In genomic region chr10:67283516-67283915, GRCm38 (mm10) we compare ENCODE assay signal across 8 mouse cellular contexts. TPM values are rescaled to one million over a fixed set of nuclear protein-coding genes. Genes with fewer than 3 reads are reported as not detected.
DNase-seq lines count a peak whose midpoint lies in the region; ATAC-seq lines count a peak whose summit lies in the region.

No protein-coding gene starts in this region.

- peaks cover 47% of the 10 kb centered on the region for H3K4me1 ChIP-seq in heart, embryonic 15.5 days (replicated peaks)
- H3K4me1 ChIP-seq in liver, embryonic 11.5 days (replicated peaks; ENCODE audit: control insufficient read depth, insufficient read depth, low read length), result peaks cover 26% of the 10 kb centered on the region
- peaks cover 31% of the 10 kb centered on the region for H3K4me1 ChIP-seq in neural tube, embryonic 13.5 days (replicated peaks)

- 78% methylated on average over 9 of the region's 9 CpGs for WGBS in heart, embryonic 15.5 days
- WGBS in liver, embryonic 11.5 days, result 82% methylated on average over 9 of the region's 9 CpGs
- WGBS in neural tube, embryonic 13.5 days, result 86% methylated on average over 9 of the region's 9 CpGs

- H3K4me3 ChIP-seq in heart, embryonic 15.5 days, result peak overlapping the region; percentile 97
- peak overlapping the region; percentile 83 for H3K4me3 ChIP-seq in liver, embryonic 11.5 days (ENCODE audit: low read depth, low read length)
- H3K4me3 ChIP-seq in neural tube, embryonic 13.5 days, result peak overlapping the region; percentile 97

- 0 out of 2 replicates have a peak overlapping the region, but pooled peaks have one; percentile 94 for H3K9ac ChIP-seq in heart, embryonic 15.5 days
- H3K9ac ChIP-seq in liver, embryonic 11.5 days (ENCODE audit: low read depth, low read length), result peak overlapping the region; percentile 77
- peak overlapping the region; percentile 97 for H3K9ac ChIP-seq in neural tube, embryonic 13.5 days

- no peaks in the 10 kb centered on the region for H3K27me3 ChIP-seq in heart, embryonic 15.5 days
- H3K27me3 ChIP-seq in liver, embryonic 11.5 days (replicated peaks; ENCODE audit: control insufficient read depth, insufficient read depth, low read length), result no peaks in the 10 kb centered on the region
- H3K27me3 ChIP-seq in neural tube, embryonic 13.5 days, result no peaks in the 10 kb centered on the region

- ATAC-seq in heart, embryonic 15.5 days (replicated peaks; ENCODE audit: insufficient number of reproducible peaks, insufficient read depth, low FRiP score, low read depth), result no peak
- no peak for ATAC-seq in liver, embryonic 11.5 days (replicated peaks; ENCODE audit: low FRiP score)
- no peak for ATAC-seq in neural tube, embryonic 13.5 days (ENCODE audit: low read depth)
- ATAC-seq in activated CD4-positive, CD25-positive, alpha-beta regulatory T cell, adult 4 months, result no peak

- H3K27ac ChIP-seq in heart, embryonic 15.5 days, result no peak overlapping the region
- no peak overlapping the region for H3K27ac ChIP-seq in liver, embryonic 11.5 days (ENCODE audit: low read depth, low read length)
- H3K27ac ChIP-seq in neural tube, embryonic 13.5 days (replicated peaks), result no peak overlapping the region

- no peaks in the 10 kb centered on the region for H3K9me3 ChIP-seq in heart, embryonic 15.5 days (replicated peaks)
- H3K9me3 ChIP-seq in liver, embryonic 11.5 days (ENCODE audit: control insufficient read depth, low read length), result no peaks in the 10 kb centered on the region
- no peaks in the 10 kb centered on the region for H3K9me3 ChIP-seq in neural tube, embryonic 13.5 days

- H3K36me3 ChIP-seq in heart, embryonic 15.5 days, result no peaks in the 10 kb centered on the region
- H3K36me3 ChIP-seq in liver, embryonic 11.5 days (ENCODE audit: control insufficient read depth, insufficient read depth, low read length), result no peaks in the 10 kb centered on the region
- H3K36me3 ChIP-seq in neural tube, embryonic 13.5 days, result no peaks in the 10 kb centered on the region

- peak; percentile 24 for DNase-seq in kidney, adult 18-20 months
- no peak for DNase-seq in kidney, postnatal 14 days
- no peak for DNase-seq in liver, embryonic 11.5 days (ENCODE audit: low spot score)
- DNase-seq in ovary, adult 18-20 months (ENCODE audit: low spot score), result no peak
- DNase-seq in natural killer cell, adult 2 months (ENCODE audit: low spot score in 2 of 2), result no peak

- H3K4me2 ChIP-seq in heart, embryonic 15.5 days, result peak overlapping the region; percentile 91
- H3K4me2 ChIP-seq in liver, embryonic 11.5 days, result peak overlapping the region; percentile 95
- peak overlapping the region; percentile 93 for H3K4me2 ChIP-seq in neural tube, embryonic 13.5 days

RNA-seq across cellular contexts. Expression of gene Nrbf2, which starts 1.6 kb away (rescaled TPM):
- 28.7 and 29.3 TPM in 2 replicates for polyA plus RNA-seq in heart, embryonic 15.5 days (2015; fragmentation: Nextera tagmentation; extraction: Ambion mirVana)
- polyA plus RNA-seq in liver, embryonic 11.5 days (2014; fragmentation: Nextera tagmentation; extraction: Ambion mirVana), result 39.2 and 44.0 TPM in 2 replicates
- 40.9 and 42.2 TPM in 2 replicates for polyA plus RNA-seq in neural tube, embryonic 13.5 days (2015; fragmentation: Nextera tagmentation; extraction: Ambion mirVana)
- polyA plus RNA-seq in activated CD4-positive, CD25-positive, alpha-beta regulatory T cell, adult 4 months (2017; shearing (Covaris generic)), result 10 to 100 TPM; 29.0 to 29.4 TPM
